Mouse (Mus musculus): ENCODE results near the gene Dock3. TPM values are rescaled to one million over a fixed set of nuclear protein-coding genes. Genes with fewer than 3 reads are reported as not detected.

The Dock3 gene
- polyA plus RNA-seq, 1 experiment from 2014 or later = 9.1 TPM

GRCm38 (mm10) chr9:106911624-106912023 lies 320.1 kb downstream of the Dock3 start:
- Histone ChIP-seq H3K36me3 (ENCODE audit: control insufficient read depth, insufficient read depth, low read length) (peaks cover 42% of the 10 kb centered on the region), H3K27ac (ENCODE audit: low read depth, low read length) (no peak overlapping the region), H3K4me3 (ENCODE audit: low read depth, low read length) (no peak overlapping the region), H3K27me3 (replicated peaks; ENCODE audit: control insufficient read depth, insufficient read depth, low read length) (no peaks in the 10 kb centered on the region), H3K9ac (ENCODE audit: low read length) (no peak overlapping the region), H3K4me2 (ENCODE audit: low read length) (no peak overlapping the region), H3K9me3 (replicated peaks; ENCODE audit: control insufficient read depth, low read length) (no peaks in the 10 kb centered on the region), H3K4me1 (ENCODE audit: control insufficient read depth, insufficient read depth, low read length) (no peaks in the 10 kb centered on the region)
- WGBS = 90% methylated on average over 1 of the region's 1 CpGs
- DNase-seq (ENCODE audit: low spot score) = no peak
- ATAC-seq = no peak

GRCm38 (mm10) chr9:106908715-106909114 lies 323.0 kb downstream of the Dock3 start:
- Histone ChIP-seq H3K27me3 (replicated peaks; ENCODE audit: control insufficient read depth, insufficient read depth, low read length) (no peaks in the 10 kb centered on the region), H3K4me3 (ENCODE audit: low read depth, low read length) (no peak overlapping the region), H3K4me2 (ENCODE audit: low read length) (no peak overlapping the region), H3K4me1 (ENCODE audit: control insufficient read depth, insufficient read depth, low read length) (no peaks in the 10 kb centered on the region), H3K9ac (ENCODE audit: low read length) (no peak overlapping the region), H3K27ac (ENCODE audit: low read depth, low read length) (no peak overlapping the region), H3K36me3 (ENCODE audit: control insufficient read depth, insufficient read depth, low read length) (peaks cover 45% of the 10 kb centered on the region), H3K9me3 (replicated peaks; ENCODE audit: control insufficient read depth, low read length) (no peaks in the 10 kb centered on the region)
- ATAC-seq (no peak), DNase-seq (ENCODE audit: low spot score) (no peak)
- 62% methylated on average over 5 of the region's 5 CpGs for WGBS

DNA sequence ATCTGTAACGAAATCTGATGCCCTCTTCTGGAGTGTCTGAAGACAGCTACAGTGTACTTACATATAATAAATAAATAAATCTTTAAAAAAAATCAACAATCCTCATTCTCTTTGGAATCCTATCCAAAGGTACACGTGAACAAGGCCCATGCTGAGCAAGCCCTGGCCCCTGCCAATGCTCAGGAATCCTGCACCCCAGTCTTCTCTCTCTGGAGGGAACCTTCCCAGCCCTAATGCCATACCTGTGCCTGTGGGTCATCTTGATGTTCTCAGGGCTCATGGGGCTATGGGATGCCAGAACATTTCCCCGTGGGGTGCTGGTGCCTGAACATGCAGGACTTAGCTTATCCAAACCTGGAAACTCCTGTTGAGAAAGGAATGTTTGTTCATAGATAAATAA lies 323.5 kb downstream of the Dock3 start:
- no peaks in the 10 kb centered on the region for H3K4me1 ChIP-seq (ENCODE audit: control insufficient read depth, insufficient read depth, low read length)
- peaks cover 45% of the 10 kb centered on the region for H3K36me3 ChIP-seq (ENCODE audit: control insufficient read depth, insufficient read depth, low read length)
- H3K9ac ChIP-seq (ENCODE audit: low read length) = no peak overlapping the region
- no peaks in the 10 kb centered on the region for H3K9me3 ChIP-seq (replicated peaks; ENCODE audit: control insufficient read depth, low read length)
- H3K4me2 ChIP-seq (ENCODE audit: low read length) = no peak overlapping the region
- DNase-seq (ENCODE audit: low spot score) = no peak
- H3K27ac ChIP-seq (ENCODE audit: low read depth, low read length) = no peak overlapping the region
- 82% methylated on average over 3 of the region's 3 CpGs for WGBS
- H3K27me3 ChIP-seq (replicated peaks; ENCODE audit: control insufficient read depth, insufficient read depth, low read length) = no peaks in the 10 kb centered on the region
- H3K4me3 ChIP-seq (ENCODE audit: low read depth, low read length) = no peak overlapping the region
- ATAC-seq = no peak

DNA sequence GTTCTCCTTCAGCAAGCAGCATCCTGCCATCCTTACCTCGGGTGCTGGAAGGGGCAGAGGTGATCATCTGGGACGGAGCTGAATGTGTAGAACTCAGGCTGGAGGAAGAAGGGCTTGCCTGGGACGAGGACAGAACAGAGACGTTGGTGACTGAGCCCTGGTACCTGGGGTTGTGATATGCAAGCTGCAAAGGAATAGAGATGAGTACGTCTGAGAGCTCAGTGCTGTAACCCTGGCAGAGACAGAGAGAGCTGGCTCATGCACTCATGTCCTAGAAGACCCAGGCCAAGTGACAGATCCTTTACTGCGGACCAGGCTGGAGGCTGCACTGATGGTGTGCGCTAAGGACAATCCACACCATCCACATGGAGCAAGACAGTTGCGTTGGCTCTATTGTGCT lies 325.1 kb downstream of the Dock3 start:
- no peak for ATAC-seq
- no peak for DNase-seq (ENCODE audit: low spot score)
- WGBS = 88% methylated on average over 8 of the region's 8 CpGs

DNA sequence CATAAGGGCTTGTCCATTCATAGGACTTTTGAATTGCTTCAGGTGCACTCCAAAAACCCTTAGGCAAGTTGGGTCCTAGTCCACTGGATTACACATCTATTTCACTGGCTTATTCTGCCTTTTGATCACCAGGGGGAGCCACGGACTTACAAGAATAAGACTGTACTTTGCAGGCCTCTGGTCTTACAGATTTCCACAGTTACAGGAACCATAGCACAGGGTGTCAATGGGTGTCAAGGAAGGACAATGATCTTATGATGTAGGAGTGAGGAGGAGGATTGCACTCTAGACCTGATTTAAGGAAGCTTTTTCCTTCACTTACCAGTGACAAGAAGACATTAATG lies 327.9 kb downstream of the Dock3 start:
- ATAC-seq = peak; percentile 60; the same call in 1 of the 2 replicates
- Histone ChIP-seq H3K4me1 (ENCODE audit: control insufficient read depth, insufficient read depth, low read length) (no peaks in the 10 kb centered on the region), H3K36me3 (ENCODE audit: control insufficient read depth, insufficient read depth, low read length) (peaks cover 46% of the 10 kb centered on the region), H3K9ac (ENCODE audit: low read length) (no peak overlapping the region), H3K27me3 (replicated peaks; ENCODE audit: control insufficient read depth, insufficient read depth, low read length) (no peaks in the 10 kb centered on the region), H3K9me3 (replicated peaks; ENCODE audit: control insufficient read depth, low read length) (no peaks in the 10 kb centered on the region), H3K27ac (ENCODE audit: low read depth, low read length) (no peak overlapping the region), H3K4me3 (ENCODE audit: low read depth, low read length) (no peak overlapping the region), H3K4me2 (ENCODE audit: low read length) (no peak overlapping the region)
- peak; percentile 83 for DNase-seq (ENCODE audit: low spot score)
- 29% methylated on average over 1 of the region's 1 CpGs for whole genome bisulfite sequencing

More for the DNA sequence above, 325.1 kb downstream of the Dock3 start:
- H3K27me3 ChIP-seq (replicated peaks; ENCODE audit: control insufficient read depth, insufficient read depth, low read length) = no peaks in the 10 kb centered on the region
- no peaks in the 10 kb centered on the region for H3K9me3 ChIP-seq (replicated peaks; ENCODE audit: control insufficient read depth, low read length)
- H3K4me3 ChIP-seq (ENCODE audit: low read depth, low read length) = no peak overlapping the region
- H3K4me2 ChIP-seq (ENCODE audit: low read length) = no peak overlapping the region
- H3K4me1 ChIP-seq (ENCODE audit: control insufficient read depth, insufficient read depth, low read length) = no peaks in the 10 kb centered on the region
- peaks cover 39% of the 10 kb centered on the region for H3K36me3 ChIP-seq (ENCODE audit: control insufficient read depth, insufficient read depth, low read length)
- no peak overlapping the region for H3K9ac ChIP-seq (ENCODE audit: low read length)
- no peak overlapping the region for H3K27ac ChIP-seq (ENCODE audit: low read depth, low read length)

GRCm38 (mm10) chr9:106903099-106903790 lies 328.5 kb downstream of the Dock3 start:
- H3K36me3 ChIP-seq (ENCODE audit: control insufficient read depth, insufficient read depth, low read length) = peaks cover 47% of the 10 kb centered on the region
- DNase-seq (ENCODE audit: low spot score) (no peak), ATAC-seq (no peak)
- no peak overlapping the region for H3K4me2 ChIP-seq (ENCODE audit: low read length)
- no peaks in the 10 kb centered on the region for H3K9me3 ChIP-seq (replicated peaks; ENCODE audit: control insufficient read depth, low read length)
- H3K27ac ChIP-seq (ENCODE audit: low read depth, low read length) = no peak overlapping the region
- no peak overlapping the region for H3K4me3 ChIP-seq (ENCODE audit: low read depth, low read length)
- WGBS = 83% methylated on average over 4 of the region's 4 CpGs
- H3K4me1 ChIP-seq (ENCODE audit: control insufficient read depth, insufficient read depth, low read length) = no peaks in the 10 kb centered on the region
- H3K9ac ChIP-seq (ENCODE audit: low read length) = no peak overlapping the region
- no peaks in the 10 kb centered on the region for H3K27me3 ChIP-seq (replicated peaks; ENCODE audit: control insufficient read depth, insufficient read depth, low read length)

GRCm38 (mm10) chr9:106901596-106901995 lies 330.1 kb downstream of the Dock3 start:
- Histone ChIP-seq H3K27me3 (replicated peaks; ENCODE audit: control insufficient read depth, insufficient read depth, low read length) (no peaks in the 10 kb centered on the region), H3K4me2 (ENCODE audit: low read length) (no peak overlapping the region), H3K27ac (ENCODE audit: low read depth, low read length) (no peak overlapping the region), H3K9me3 (replicated peaks; ENCODE audit: control insufficient read depth, low read length) (no peaks in the 10 kb centered on the region), H3K4me3 (ENCODE audit: low read depth, low read length) (no peak overlapping the region), H3K4me1 (ENCODE audit: control insufficient read depth, insufficient read depth, low read length) (no peaks in the 10 kb centered on the region), H3K36me3 (ENCODE audit: control insufficient read depth, insufficient read depth, low read length) (peaks cover 47% of the 10 kb centered on the region), H3K9ac (ENCODE audit: low read length) (no peak overlapping the region)
- 96% methylated on average over 7 of the region's 7 CpGs for WGBS
- ATAC-seq (no peak), DNase-seq (ENCODE audit: low spot score) (no peak)

DNA sequence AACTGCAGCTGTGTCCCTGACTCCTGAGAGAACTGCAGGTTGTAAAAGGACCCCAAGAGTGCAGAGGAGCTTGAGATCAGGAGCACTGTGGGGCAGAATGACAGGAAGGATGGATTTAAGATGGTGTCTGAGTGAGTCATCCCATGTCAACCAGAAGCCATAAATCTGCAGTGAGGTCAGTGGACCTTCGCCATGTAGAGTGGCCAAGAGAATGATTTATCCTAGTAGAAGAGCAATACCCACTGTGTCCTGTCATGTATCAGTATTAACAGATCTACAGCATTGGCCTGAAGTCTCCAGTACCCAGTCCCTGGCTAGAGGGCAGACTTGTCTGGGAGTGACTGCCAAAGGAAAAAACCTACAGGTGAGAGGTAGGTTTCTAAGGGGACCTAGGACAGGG lies 332.8 kb downstream of the Dock3 start:
- Histone ChIP-seq H3K4me2 (ENCODE audit: low read length) (no peak overlapping the region), H3K9me3 (replicated peaks; ENCODE audit: control insufficient read depth, low read length) (no peaks in the 10 kb centered on the region), H3K36me3 (ENCODE audit: control insufficient read depth, insufficient read depth, low read length) (peaks cover 49% of the 10 kb centered on the region), H3K4me1 (ENCODE audit: control insufficient read depth, insufficient read depth, low read length) (no peaks in the 10 kb centered on the region), H3K27ac (ENCODE audit: low read depth, low read length) (no peak overlapping the region), H3K27me3 (replicated peaks; ENCODE audit: control insufficient read depth, insufficient read depth, low read length) (no peaks in the 10 kb centered on the region), H3K9ac (ENCODE audit: low read length) (no peak overlapping the region), H3K4me3 (ENCODE audit: low read depth, low read length) (no peak overlapping the region)
- ATAC-seq (no peak), DNase-seq (ENCODE audit: low spot score) (no peak)
- 88% methylated on average over 1 of the region's 1 CpGs for WGBS

DNA sequence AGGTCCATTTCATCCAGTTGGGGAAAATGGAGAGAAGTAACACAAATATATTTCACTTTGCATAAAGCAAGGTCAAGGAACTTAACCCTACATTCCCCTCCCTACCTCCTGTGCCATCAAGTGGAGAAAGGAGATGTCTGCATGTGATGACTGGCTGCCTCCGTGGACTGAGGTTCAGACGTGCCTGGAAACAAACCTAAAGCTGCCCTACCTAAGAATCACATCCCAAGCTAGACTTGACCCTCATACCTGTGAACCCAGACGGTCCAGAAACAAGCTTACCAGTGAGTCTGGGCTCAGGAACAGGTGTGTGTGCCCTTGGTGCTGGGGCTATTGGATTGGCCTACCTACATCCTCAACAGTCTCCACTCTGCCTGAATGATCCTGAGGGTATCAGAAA lies 338.4 kb downstream of the Dock3 start:
- WGBS = 63% methylated on average over 3 of the region's 3 CpGs
- Histone ChIP-seq H3K36me3 (ENCODE audit: control insufficient read depth, insufficient read depth, low read length) (peaks cover 37% of the 10 kb centered on the region), H3K27ac (ENCODE audit: low read depth, low read length) (no peak overlapping the region), H3K27me3 (replicated peaks; ENCODE audit: control insufficient read depth, insufficient read depth, low read length) (no peaks in the 10 kb centered on the region), H3K9me3 (replicated peaks; ENCODE audit: control insufficient read depth, low read length) (no peaks in the 10 kb centered on the region), H3K4me3 (ENCODE audit: low read depth, low read length) (no peak overlapping the region), H3K4me2 (ENCODE audit: low read length) (peak overlapping the region; percentile 29), H3K4me1 (ENCODE audit: control insufficient read depth, insufficient read depth, low read length) (peaks cover 20% of the 10 kb centered on the region), H3K9ac (ENCODE audit: low read length) (0 out of 2 replicates have a peak overlapping the region, but pooled peaks have one; percentile 45)
- no peak for DNase-seq (ENCODE audit: low spot score)
- no peak for ATAC-seq

All from forebrain, embryonic 14.5 days (tissue).